Mouse (Mus musculus) c-Kit-positive CD71-positive TER-119-negative erythroid progenitor cells, embryonic 14.5 days (primary cell): ENCODE results near the gene Tmem44.
A peak's percentile ranks its signal among the peaks of the same experiment; 100 is the strongest.

Experiments
- DNase-seq: peaks from one replicate; pipeline ENCODE4 v3.0.0-alpha.2; 2013; ENCODE audit warnings: low read depth

Tmem44 gene

GRCm38 (mm10) chr16:30550748-30551192, at the start of gene Tmem44:
Gene Tmem44 (minus strand): TSS chr16:30550842.
- DNase-seq, result no peak

DNA sequence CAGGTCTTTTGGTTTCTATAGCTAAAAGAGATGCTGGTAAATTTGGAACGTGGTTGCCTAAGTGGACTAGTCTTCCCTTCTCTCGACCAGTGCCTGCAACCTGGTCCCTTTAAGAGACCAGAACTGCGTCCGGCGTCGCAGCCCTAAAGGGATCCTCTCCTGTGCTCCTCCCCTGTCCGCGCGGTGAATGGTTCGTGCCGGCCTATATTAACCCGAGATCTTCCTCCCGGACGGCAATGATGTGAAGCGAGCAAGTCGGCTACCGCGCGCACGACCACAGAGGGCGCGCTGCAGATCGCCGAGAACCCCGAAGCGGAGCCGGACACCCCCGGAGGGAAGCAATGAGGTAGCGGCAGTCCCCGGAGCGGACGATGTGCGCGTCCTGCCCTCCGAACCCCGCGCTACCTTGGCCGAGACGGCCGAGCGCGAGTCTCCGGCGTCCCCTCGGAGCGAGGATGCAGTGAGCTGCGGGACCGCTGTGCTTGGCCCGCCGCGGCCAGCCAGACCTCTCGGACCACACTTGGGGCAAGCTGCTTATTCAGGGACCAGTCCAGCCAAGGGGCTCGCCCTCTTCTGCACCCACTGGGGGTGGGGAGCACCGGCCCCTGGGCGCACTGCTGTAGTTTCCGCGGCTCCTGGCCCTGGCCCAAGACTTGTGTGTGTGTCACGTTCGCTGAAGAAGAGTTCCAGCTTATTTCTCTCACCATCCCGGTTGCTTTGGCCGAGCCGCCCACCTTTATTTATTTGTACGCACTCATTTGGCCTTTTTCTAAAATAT, 49.0 kb upstream of the Tmem44 start, which contains the start of gene Fam43a:
Gene Fam43a (plus strand): TSS at position 233 of the 778 bp plus-strand sequence.
- DNase-seq, result peak; percentile 42

- peak; percentile 63 for DNase-seq
Observed at GRCm38 (mm10) chr16:30596959-30597681, 46.5 kb upstream of the Tmem44 start.

- no peak for DNase-seq
Observed at GRCm38 (mm10) chr16:30595835-30596557, 45.4 kb upstream of the Tmem44 start.

DNA sequence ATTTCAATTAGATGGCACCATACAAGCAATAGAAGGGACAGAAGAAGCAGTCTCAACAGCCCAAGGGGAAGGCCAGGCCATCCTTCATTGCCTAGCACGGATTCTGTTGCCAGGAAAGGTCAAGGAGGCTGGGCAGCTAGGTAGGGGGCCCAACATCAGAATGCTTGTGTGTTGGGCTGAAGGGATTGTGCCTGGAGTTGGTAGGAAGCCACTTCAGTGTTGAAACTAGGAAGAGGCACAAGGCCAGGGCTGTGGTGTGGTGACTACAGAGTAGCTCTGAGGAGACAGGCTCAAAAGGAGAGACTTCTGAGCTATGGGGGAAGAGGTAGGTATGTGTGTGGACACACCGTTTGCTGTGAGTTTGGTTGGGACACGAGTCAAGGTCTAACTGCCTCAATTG, 44.7 kb upstream of the Tmem44 start:
- no peak for DNase-seq

- DNase-seq, result no peak
Observed at GRCm38 (mm10) chr16:30591990-30592389, 41.3 kb upstream of the Tmem44 start.

- no peak for DNase-seq
Observed at GRCm38 (mm10) chr16:30590264-30591209, 39.9 kb upstream of the Tmem44 start.

DNA sequence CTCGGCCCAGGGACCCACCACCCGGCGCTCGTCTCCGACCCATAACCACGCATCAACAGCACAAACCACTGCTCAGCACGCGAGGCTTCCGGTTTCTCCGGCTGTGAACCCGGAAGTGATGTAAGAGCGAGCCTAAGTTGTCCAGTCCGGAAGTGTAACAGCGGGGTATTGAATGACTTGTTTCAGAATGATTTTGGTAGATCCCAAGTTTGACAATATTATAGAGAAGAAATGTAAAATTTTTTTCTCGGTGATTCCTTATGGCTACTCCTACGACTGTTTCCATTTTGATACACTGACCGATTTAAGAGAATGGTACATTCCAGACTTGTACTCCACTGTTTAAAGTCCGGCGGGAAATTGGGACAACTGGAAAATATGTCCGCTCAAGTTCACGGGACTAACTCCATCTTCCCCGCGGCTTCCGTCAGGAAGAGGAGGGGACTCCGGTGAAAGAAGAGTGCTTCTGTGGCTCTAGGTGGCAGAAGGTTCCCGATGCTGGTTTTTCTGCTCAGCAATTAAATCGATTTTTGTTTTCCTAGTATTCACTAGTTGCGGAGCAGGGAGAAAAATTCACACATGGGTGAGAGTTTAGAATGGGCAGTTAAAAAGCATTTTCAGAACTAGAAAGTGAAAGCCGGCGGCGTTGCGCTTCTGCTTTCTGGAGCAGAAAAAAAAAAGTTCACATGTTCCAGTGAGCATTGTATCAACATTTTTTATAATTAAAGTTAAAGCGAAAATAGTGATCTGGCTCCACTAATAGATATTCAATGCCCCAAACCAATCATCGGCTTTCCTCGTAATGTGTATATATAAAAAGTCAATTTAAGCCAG, 37.1 kb upstream of the Tmem44 start, which contains the start of gene Lsg1:
Gene Lsg1 (minus strand): TSS at position 99 of the 834 bp plus-strand sequence.
- DNase-seq, result peak; percentile 95

GRCm38 (mm10) chr16:30586935-30587493, 36.4 kb upstream of the Tmem44 start:
- no peak for DNase-seq

DNA sequence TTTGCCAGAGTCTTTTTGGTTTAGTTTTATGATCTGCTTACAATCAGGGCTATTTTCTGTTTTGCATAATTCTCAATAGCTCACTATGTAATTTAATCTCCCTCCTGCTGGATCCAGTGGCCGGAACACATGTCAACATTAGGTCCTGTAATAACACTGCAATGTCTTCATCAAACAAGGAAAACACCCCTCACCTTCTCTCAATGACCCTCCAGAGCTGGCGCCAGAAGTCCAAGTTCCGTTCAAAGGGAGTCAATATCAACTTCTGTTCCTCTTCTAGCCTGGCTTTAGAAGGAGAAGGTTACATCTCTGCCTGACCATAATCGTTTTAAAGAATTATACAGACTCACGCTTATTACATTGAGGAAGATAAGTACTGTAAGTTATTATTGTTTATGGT, 30.1 kb upstream of the Tmem44 start:
- DNase-seq, result no peak

DNA sequence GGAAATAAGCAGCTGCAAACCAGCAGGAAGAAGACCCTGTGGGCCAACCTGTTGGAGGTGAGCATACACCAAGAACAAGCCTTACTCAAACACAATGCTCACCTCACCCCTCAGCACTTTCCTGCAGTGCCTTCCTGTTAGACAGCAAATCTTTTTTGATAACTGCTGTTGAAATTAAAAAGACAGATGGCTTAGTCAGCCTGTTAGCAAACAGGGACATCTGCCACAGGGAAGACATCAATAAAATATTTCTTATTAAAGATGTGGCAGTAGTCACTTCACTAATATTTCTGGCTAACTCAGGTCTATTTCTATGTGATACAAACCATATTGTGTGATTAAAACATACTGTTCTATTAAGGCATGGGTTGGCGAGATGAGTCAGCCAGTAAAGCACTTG, 25.8 kb upstream of the Tmem44 start:
- DNase-seq, result no peak

DNA sequence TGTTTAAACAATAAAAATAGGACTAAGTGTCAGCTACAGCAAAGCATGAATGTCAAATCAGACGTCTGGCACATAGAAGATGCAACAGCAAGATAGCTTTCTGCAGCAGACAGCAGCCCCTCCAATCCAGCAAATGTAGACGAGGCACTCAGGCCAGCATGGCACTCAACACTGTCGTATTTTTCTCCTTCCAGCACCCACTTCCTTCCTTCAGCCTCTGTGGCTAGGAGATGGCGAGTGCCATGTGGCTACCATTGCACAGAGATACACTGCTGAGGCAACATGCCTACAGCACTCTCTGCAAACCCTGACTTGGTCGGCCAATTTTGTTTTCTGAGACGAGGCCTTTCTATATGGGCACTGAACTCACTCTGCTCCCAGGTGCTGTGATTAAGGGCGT, 25.2 kb upstream of the Tmem44 start:
- DNase-seq, result no peak

- DNase-seq, result no peak
Observed at GRCm38 (mm10) chr16:30572239-30572638, 21.6 kb upstream of the Tmem44 start.

DNA sequence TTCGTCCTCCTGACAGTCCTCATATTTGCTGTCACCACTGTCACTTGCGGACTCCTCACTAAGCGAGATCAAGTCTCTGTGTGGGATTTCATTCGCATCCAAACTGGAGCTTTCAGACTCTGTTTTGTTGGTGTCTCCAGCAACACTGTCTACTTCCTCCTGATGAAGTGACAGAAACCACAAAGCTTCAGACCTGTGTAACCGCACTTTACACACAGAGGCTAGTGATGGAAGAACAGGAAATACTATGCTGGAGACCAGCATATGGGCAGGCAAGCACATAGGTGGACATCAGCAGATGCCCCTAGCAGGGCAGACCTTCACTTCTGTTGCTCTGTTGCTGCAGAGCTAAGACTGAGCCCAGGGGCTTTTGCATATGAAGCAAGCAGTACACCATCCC, 20.7 kb upstream of the Tmem44 start:
- DNase-seq, result no peak

- DNase-seq, result no peak
Observed at GRCm38 (mm10) chr16:30570173-30570572, 19.5 kb upstream of the Tmem44 start.

DNA sequence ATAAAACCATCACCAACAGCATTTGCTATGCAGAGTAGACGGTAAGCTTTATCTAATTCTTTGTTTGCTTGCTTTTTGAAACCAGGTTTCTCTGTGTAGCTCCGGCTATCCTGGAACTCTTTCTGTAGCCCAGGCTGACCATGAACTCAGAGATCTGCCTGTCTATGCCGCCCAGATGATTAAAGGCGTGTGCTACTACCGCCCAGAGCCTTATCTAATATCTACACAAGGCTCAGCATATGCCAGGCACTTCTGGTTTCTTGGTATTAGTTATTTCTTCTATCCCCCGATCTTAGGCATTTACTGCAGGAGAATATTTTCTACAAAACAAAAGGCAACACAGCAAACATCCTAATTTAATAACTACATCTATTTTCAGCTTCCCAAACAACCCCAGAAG, 15.0 kb upstream of the Tmem44 start:
- DNase-seq, result peak; percentile 48

DNA sequence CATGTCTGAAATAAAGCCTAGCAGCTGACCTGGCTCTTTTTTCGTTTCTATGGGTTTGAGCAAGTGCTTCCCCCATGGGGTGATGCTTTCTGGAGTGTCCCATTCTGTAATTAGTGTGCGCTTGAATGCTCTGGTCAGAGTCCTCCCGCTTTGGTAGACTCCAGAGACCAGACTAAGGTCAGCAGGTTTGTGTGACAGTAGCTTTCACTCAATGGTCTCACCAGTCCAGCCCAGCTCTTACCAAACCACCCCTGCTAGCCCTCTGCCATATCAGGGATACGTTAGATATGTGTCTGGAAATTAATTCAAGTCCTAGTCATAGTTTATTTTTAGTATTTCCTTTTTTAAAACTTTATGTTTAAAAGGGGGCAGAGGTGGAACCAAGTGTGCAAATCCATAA, 10.0 kb upstream of the Tmem44 start:
- no peak for DNase-seq

DNA sequence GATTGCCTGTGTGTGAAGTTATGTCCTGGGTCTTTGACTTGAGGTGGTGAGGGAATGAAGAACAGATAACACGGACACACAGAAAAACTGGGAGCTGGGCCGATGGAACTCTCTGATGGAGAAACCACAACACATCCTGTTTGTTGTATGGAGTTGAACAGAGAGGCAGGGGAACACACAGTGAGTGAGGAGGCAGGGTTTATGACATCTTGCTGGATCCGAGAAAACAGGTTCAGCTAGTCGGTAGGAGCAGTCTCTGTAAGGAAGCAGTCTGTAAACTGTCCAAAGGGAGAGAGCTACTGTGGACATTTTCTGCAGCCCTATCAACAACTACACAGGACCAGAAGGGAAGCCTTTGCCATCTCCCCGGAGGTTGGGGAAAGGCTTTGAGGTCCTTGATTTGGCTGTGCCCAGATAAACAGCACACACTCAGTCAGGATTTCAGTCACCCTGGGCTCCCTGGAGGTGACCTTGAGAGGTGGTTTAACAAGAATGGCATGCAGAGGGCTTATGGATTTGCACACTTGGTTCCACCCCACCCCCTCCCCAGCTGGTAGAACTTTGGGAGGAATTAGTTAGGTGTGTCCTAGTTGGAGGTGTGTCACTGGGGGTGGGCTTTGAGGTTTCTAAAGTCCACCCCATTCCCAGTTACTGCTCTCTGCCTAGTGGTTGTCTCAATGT, 8.8 kb upstream of the Tmem44 start:
- no peak for DNase-seq

DNA sequence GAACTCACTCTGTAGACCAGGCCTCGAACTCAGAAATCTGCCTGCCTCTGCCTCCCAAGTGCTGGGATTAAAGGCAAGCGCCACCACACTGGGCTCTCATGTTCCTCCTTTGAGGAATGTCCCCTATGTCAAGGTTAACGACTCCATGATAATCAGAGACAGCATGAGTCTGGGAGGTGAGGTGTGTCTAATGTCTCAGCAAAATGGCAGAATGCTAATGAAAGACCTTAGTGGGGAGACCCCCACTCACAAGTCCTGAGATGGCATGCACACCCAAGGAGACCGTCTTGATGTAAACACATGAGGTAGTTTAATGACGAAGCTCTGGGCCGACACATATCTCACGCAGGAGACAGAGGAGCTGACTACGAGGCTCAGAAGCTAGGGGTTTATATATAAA, 3.5 kb upstream of the Tmem44 start:
- DNase-seq, result no peak
